Mouse (Mus musculus) T-cell, adult 2 months (primary cell): ENCODE measurements around the gene Fzd1.

Experiments used
- DNase-seq: peaks from one replicate; pipeline ENCODE4 v3.0.0; 2022; ENCODE audit warnings: low spot score

The Fzd1 gene

DNA sequence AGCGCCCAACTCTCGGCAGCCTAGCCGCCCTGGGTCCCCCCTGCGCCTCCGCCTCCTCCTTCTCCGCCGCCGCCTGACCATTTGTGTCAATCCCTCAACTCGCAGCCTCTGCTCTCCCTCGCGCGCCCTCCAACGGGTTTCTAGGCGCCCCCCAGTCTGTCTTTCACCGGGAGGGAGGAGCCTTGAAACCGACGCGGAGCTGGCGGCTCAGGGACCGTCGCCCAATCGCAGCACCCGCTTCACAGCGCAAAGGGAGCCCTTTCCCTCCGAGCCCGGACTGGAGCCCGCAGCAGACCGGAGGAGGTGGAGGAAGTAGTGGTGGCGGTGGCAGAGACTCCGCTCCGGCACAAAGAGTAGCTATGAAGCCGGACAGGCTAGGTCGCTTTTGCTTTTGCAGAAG lies at the start of gene Fzd1:
Gene Fzd1 (minus strand): TSS at position 134 of the 400 bp plus-strand sequence.
- DNase-seq, result no peak

DNA sequence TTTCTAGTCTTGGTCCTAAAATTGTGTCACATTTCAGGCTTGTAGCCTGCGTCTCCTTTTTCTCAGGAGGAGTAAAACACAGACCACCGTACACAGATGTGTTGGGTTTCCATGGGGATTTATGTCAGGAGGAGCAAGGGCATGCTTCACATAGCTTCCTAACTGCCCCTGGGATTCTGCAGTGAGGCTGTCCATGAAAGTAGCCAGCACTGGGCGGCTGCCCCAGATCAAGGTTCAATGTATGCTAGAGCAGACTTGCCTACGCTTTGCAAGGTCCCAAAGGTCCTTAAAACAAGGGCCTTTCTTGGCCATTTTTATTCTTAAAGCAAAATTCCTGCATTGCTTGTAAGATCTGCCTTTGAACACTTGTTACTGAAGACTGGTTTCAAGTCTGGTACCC lies 47.4 kb upstream of the Fzd1 start:
- DNase-seq, result no peak

DNA sequence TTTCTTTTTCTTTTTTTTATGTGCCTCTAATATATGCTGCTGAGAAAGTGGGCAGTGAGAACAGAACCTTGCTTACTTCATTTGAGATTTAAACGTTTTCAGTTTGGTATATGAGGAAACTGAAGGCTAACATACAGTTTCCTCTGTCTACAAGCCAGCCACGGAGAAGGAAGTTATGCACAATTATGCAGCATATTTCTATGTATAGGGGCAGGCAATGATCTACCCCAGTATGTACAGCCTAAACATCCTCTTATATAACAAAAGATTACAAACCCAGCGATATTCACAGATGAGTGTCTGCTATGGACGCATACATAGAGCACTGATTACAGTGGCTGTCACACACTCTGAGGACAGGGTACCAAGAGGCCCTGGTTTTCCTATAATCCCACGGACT lies 45.9 kb upstream of the Fzd1 start:
- DNase-seq, result no peak

DNA sequence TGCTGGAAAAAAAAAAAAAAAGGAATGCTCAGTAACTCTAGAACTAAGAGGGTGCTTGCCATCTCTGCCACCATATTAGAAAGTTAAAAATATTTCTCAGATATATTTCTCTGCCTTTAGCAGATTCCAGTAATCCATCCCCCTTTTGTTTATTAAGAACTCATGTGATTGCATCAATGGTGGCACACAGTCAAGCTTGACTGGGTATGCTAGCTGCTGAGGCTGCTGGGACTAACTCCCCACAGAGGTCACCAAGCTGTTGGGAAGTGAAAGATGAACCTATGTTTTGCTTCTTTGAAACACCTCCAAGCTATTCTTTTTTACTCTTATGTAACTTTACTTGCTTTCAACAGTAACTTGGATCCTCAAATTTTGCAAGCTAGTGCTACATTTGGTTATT lies 44.1 kb upstream of the Fzd1 start:
- no peak for DNase-seq

DNA sequence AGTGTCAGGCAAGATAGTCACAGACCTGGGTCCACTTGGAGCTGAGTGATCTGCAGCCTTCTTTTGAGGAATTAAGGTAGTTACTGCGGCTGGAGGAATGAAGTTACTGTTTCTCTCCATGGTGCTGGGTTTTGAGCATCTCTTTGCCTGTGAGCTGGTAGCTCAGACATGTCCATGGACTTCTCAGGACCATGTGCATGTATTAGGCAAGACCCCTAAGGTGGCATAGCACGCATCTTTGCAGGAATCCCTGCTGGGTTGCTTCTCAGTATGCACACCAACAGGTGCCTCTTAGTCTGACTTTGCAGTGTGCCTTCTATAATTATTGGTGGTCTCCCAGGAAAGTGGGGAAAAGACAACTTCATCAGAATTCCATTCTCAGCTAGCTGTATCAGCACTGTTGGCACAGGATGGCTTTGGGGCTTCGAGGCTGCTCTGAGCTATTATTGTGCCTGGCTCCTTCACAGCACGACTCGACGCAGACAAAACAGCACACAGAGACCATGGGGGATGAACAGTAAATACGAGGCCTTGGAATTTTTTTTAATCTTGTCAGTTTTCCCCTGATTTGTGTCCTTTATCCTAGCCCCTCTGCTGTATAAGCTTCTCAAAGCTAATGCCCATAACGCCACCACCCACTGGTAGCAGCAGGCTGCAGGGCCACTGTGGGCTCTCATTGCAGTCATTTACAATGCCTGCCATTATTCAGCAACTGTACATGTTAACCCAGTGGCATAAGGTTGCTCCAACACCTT lies 43.4 kb upstream of the Fzd1 start:
- no peak for DNase-seq

DNA sequence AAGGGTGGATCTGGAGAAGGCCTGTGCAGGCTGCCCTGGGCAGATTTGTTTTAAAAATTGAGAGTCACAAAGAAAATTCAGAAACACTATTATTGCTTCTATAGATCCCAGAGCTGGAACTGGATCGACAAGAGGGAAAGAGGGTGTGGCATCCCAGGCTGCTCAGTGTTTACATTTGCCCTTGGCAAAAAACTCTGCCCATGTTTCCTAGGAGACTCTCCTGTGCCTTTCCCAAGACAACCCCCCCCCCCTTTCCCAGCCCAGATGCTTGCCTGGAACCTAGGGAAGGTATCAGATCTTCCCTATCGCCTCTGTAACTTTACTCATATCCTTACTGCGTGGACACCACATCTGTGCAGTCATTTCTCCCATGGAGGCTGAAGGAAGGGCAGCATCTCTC lies 33.4 kb upstream of the Fzd1 start:
- no peak for DNase-seq

DNA sequence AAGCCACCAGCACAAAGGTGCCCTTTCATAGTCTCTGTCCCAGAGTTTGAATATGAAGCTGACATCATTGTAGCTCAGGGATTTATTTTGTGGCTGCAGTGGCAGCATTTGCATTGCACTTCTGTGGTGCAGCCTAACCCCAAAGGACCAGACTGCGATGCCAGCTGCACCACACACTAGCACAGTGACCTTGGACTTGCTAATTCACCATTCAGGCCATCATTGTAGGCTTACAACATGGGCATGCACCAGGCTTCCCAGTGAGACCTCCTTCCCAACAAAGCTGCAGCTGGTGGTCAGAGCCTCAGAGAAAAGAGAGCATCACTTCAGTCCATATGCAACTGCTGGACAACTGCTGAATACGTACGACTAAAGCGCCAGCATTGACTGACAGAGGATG lies 32.4 kb upstream of the Fzd1 start:
- no peak for DNase-seq

DNA sequence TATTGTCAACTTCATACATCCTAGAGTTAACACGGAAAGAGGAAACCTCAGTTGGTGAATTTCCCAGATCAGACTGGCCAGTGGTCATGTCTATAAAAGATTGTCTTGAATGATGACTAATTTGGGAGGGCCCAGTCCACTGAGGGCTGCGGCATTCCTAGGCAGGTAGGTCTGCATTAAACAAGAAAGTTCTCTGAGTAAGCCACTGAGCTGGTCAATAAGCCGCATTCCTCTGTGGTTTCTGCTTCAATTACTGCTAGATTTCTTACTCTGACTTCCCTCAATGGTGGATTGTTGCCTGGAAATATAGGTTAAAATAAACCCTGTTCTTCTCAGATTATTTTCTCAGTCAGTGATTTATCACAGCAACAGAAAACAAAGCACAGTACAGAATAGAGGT lies 30.6 kb upstream of the Fzd1 start:
- DNase-seq, result no peak

DNA sequence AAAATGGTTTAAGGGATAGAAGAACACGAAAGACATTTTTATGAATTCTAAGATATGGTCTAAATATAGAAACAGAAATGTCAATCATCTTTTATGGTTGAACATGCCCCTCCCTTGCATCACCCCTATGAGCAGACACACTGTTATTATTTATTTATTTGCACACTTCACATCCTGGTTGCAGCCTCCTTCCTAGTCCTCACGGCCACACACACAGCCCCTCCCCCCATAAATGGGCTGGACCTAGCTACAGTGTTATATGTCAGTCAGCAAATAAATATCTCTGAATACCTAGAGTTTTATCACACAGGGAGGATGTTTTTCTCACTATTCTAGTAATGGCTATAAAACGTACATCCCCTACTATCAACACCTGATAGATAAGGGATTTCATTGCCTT lies 29.0 kb upstream of the Fzd1 start:
- DNase-seq, result no peak

DNA sequence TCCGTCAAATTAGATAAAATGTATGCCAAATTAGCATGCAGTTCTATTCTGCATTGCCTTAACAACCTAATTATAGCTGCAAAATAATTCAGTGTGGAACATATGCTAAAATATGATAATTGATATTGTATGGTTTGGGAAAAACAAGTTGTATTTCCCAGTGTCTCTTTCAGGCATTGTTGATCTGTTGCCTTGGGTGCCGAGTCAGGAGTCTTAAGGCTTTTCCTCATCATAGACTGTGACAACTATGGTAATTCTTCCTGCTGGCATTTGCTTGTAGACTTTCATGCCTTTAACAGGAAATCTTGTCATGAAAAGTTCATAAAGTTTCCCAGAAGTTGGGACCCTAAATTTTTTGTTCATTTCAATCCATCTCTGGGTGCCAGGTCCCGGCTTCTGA lies 20.4 kb upstream of the Fzd1 start:
- no peak for DNase-seq

DNA sequence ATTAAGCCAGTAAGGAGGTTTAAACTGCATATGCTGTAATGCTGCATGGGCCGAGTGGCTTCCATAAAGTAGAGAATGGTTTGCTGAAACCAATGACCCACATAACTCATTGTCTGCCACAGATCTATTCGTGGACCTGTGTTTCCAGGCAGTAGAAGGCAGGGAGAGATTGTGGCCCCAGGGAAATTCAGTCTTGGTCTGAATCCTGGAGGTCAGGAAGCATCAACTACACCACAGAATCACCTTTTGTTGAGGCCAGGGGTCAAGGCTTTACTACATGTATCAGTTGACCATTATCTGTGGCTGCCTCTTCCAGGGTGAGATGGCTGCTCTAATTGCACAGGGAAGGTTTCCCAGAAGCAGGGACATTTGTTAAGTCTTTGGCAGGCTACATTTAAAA lies 18.7 kb upstream of the Fzd1 start:
- no peak for DNase-seq

DNA sequence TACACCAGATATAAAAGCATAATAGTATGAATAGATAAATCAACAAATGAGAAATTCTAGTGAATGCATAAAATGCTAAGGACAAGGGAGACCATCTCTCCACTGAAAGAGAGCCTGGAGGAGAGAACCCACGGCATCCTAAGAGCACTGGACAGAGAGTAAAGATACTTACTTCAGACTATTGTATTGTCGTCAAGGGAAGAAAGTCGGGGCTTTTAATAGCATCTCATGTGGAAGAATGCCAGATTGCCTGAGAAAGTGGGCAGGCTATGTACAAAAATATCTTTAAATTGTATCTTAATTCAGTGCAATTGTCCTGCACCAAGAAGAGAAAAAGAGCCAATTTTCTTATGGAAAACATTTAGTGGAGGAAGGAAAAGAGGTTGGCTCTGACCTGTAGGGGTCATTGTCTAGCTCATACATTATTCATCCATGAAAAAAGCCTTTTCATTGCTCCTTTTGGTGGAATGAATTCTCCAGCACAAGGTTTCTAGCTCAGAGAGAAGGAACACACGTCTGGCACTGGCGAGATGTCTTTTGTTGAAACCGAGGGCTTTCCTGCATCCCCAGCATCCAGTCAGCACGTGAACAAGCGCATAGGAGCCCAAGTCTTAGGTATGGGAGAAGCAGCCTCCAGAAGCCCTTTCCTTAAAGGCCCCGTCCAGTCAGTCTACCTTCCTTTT lies 15.4 kb upstream of the Fzd1 start:
- no peak for DNase-seq

DNA sequence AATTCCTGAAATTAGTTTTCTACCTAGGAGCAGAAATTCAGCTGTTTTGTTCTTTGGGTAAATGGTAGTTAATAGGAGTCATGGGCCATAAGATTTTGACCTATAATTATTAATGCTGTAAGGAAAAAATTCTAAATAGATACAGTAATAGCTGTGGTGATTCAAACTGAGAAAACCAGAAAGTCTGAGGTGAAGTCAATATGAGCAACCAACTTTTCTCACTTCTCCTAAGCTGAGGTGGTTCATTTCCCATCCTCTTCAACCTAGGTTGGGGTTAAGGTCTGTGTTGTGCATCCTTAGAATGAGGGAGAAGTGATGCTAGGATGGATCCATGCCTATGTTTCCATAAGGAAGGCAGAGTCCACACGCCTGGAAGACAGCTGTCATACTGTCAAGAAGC lies 12.8 kb upstream of the Fzd1 start:
- DNase-seq, result no peak

DNA sequence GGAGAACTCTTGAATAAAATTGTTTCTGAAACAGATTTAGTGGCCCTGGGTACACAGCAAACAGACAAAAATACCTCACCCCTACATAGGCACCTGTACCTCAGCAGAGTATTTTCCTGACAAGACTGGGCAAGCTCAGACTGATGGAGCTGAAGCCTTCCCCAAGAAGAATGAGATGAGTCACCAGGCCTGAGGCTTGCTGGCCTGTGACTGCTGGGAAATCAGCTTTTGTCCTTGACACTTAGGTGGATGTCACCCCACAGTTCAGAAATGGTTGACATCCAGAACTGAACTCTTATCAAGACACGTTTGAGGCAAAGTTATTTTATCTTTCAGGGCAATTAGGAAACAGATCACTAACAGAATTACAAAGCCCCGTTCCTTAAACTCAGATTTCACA lies 10.1 kb upstream of the Fzd1 start:
- DNase-seq, result no peak

DNA sequence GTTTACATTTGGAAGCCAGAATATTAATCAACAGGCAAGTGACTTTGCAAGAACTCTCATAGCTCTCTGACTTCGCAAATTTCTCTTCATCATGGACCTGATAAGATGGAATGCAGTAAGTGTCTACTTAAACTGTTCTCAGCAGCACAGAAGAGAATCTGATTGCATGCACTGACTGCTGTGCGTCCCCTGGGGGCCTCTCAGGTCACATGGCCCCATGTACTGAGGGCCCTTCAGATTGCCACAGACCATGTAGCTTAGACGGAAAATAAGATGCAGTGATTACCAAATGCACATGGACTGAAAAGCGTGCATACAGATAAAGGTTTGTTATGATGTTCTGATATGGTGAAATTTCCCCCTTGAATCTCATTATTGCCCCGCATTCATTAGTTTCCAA lies 8.9 kb upstream of the Fzd1 start:
- no peak for DNase-seq

DNA sequence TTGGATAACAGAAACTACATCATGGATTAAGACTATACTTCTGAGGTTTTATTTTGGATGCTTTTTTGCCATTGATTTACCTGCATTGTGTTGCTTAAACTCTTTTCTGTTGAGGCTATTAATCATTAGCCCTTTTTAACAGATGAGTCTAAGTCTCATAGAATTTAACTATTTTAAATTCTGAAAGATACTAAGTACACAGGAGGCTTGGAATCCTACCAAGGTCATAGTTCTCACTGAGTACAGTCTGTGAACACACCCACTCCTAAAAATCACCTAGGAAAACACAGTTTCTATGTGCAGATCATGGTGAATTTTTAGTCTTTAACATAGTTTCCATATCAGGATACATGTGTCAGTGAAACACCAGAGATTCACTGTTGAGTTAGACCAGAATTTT lies 4.1 kb upstream of the Fzd1 start:
- DNase-seq, result no peak

DNA sequence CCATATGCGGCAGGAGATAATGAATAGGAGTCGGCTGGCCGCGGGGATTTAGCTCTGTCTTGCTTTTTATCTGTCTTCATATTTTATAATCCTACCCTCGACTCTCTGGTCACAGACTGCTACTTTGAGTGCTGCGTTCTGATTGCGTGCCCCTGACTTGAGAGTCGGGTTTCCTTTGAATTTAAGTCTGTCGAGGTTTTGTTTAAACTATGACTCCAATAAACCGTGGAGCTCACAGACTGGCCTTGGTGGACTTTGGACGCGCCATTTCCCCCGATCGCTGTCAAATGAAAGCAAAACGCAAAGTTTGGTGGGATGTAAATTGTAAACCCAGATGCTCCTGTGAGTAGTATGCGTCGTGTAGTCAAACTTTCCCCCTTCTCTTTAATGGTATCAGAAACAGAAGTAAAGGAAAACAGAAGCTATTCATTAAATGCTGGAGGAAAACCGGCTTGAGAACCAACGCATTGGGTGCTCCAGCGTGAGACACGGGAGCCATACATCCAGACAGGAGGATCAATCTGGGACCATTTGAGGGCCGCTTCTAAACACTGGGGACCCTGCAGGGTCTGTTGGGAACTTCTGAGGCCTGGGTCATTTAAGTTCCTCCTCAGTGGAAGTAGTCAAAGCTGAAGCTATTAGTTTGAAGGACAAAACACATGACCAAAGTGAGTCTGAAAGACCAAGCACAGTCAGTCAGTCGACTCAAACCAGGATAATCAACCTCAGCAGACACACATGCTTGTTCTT lies 671 bp upstream of the Fzd1 start:
- DNase-seq, result no peak

DNA sequence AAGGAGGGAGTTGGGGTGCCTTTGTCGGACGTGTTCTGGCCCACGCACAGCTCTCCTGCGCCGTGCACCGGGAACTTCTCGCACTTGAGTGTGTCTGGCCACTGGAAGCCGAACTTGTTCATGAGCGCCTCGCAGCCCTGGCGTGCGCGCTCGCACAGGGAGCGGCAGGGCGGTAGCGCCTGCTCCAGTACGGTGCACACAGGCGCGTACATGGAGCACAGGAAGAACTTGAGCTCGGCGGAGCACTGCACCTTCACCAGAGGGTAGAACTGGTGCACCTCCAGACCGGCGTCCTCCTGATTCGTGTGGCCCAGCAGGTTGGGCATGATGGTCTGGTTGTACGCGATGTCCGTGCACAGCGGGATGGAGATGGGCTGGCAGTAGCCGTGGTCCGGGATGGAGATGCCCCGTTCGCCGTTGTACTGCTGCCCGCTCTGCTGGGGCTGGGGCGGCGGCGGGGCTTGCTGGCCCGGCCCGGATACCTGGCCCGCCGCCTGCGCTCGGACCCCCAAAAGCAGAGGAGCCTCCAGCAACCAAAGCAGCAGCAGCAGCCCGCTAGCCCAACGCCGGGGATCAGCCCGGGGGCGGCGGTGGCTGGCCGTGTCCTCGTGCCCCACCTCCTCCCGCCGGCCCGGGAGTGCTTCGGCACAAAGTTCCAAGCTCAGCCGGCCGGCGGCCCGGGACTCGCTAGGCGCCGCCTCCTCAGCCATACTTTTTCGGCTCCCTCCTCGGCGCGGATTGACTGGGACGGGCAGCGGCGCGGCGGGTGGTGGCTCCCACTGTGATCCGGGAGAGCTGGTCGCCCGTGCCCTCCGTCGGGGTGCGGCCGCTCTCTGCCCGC lies 744 bp downstream of the Fzd1 start:
- DNase-seq, result no peak

DNA sequence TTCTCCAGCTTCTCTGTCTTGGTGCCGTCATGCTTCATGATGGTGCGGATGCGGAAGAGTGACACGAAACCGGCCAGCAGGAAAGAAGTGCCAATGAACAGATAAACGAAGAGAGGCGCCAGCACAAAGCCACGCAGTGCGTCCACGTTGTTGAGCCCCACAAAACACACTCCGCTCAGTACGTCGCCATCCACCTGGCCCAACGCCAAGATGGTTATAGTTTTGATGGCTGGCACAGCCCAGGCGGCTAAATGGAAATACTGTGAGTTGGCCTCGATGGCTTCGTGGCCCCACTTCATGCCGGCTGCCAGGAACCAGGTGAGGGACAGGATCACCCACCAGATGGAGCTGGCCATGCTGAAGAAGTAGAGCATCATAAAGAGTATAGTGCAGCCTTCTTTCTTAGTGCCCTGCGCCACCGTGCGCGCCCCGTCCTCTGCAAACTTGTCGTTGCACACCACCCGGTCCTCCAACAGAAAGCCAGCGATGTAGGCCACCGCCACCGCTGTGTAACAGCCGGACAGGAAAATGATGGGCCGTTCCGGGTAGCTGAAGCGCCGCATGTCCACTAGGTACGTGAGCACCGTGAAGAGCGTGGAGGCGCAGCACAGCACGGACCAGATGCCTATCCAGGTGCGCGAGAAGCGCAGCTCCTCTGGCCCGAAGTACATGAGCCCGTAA lies 1.7 kb downstream of the Fzd1 start:
- DNase-seq, result no peak

DNA sequence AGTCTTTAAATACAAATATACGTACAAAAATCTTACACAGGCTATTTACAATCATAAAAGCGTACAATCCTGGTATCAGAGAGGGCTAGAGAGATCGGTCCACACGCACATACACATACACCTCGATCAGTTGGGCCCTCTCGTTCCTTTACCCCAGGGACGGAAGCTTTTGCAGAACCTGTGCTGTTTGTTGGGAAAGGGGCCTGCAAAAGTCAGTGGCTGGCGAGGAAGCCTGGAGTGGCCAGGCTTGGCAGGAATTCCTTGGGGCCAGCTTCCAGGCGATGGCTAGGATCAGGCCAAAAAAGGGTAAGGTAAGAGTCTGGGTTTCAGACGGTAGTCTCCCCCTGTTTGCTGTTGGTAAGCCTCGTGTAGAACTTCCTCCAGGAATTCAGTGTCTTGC lies 2.5 kb downstream of the Fzd1 start:
- no peak for DNase-seq

DNA sequence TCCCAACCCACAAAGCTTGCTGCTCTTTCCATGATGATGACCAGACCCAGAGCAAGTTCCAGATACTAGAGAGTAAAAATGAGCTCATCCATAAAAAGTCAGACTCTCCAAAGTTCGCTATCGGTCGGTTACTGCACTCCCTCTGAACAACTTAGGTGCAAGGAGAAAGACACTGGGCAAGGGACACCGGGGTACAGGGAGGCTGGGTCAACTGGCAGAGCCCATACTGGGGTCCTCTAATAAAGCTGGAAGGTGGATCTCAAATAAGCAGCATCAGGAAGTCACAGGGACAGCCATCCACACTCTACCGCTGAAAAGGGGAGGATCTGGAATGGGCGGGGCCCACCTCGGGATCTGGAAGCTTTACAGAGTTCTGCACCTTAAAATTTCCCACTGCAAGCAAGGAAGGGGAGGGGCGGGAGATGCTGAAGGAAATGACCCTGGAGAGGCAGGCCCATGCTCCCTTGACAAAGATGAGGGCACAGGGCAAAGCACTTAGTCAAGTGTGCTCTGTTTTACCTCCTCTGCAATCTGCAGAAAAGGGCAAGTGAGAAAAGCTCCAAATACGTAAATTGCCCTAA lies 3.0 kb downstream of the Fzd1 start:
- DNase-seq, result no peak
